Mouse (Mus musculus): ENCODE results near the gene Rps9. TPM values are rescaled to one million over a fixed set of nuclear protein-coding genes. Genes with fewer than 3 reads are reported as not detected.

Rps9 gene
- total RNA-seq (2015; ENCODE audit: low replicate concordance) (418 and 419 TPM in 2 replicates), total RNA-seq (2017; ENCODE audit: low replicate concordance) (230 and 442 TPM in 2 replicates)

GRCm38 (mm10) chr7:3703879-3704441, at the start of gene Rps9:
Gene Rps9 (plus strand): TSS chr7:3703993.
- ATAC-seq (replicated peaks; ENCODE audit: low FRiP score, poor library complexity, severe bottlenecking), result peak; percentile 96

DNA sequence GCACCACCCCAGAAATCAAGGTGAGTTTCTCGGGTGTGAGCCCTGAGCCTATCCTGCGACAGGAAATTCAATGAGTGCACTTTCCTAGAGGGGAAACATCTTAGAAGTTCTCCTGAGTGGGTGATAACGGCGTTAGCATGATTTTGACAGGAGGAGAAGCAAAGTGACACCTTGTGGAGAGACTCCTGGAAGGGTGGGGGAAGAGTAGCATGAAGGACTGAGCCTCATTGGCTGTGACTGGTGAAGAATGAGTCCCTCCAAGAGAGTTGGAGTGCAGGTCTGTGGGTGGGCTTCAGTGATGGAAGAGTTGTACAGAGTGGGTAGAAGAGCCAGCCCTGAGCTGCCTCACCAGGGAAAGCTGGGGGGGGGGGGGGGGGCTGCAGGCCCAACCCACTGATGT, 46.8 kb upstream of the Rps9 start:
- no peak for ATAC-seq (replicated peaks; ENCODE audit: low FRiP score, poor library complexity, severe bottlenecking)

GRCm38 (mm10) chr7:3658578-3658977, 45.2 kb upstream of the Rps9 start:
- no peak for ATAC-seq (replicated peaks; ENCODE audit: low FRiP score, poor library complexity, severe bottlenecking)

GRCm38 (mm10) chr7:3664524-3665214, 39.1 kb upstream of the Rps9 start:
- ATAC-seq (replicated peaks; ENCODE audit: low FRiP score, poor library complexity, severe bottlenecking), result no peak

DNA sequence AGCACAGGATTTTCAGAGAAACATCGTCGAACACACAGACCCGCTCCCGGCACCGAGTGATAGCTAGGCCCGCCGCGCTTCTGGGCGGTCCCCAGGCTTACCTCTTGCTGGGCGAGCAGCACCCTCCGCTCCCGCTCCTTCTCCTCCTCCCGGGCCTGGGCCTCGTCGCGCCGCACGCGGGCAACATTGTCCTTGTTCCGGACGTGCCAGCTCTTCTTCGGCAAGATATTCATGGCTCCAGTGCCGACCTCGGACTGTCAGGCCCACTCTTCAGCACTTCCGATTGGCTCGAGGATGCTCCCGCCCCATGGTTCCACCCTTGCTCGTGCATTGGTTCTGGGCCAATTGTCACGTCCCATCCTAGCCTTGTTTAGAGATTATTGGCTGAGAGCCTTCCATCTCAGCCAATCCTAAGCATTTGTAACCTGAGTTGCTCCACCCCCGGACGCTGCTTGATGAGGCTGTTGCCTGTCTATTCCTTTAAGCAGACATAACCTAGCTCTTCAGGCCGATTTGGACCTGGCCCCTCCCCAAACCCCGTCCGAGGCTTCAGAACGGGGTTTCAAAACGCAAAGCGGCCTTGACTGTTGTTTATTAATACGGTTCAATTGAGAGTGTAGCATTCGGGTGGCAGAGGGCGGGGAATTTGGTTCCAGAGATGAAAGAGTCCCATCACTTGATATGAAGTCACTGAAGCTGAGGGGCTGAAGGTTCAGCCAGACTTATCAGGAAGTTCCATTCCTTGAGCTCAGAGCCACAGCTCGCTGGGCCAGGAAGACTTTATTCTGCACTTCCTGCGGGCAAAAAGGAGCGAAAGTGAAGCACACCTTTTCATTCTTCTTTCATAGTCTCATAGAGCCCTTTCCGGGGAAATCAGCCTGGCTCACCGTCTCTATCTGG, 38.3 kb upstream of the Rps9 start, which contains the start of gene Leng1:
Gene Leng1 (minus strand): TSS at position 626 of the 900 bp plus-strand sequence.
- peak; percentile 94 for ATAC-seq (replicated peaks; ENCODE audit: low FRiP score, poor library complexity, severe bottlenecking)

DNA sequence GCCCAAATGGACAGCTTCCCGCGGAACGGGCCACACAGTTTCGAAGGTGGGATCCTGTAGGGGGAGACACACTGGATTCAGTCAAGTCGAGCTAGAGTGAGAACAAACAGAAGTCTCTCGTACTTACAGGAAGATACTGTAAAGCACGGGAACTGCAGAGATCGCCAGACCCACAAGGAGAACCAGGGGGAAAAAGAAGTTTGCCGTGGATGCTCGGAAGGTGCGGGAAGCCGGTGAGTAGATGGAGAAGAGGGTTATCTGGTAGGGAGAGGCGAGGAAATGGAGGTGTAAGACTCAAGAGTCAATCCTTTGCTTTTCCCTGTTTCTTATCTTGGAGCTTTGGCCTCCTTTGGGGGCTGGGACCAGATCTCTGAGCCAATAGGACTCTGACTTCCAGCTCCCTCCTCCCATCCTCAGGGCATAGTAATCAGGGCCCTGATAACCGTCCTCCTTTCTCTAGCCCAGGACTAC, 36.8 kb upstream of the Rps9 start:
- ATAC-seq (replicated peaks; ENCODE audit: low FRiP score, poor library complexity, severe bottlenecking), result no peak

- peak; percentile 93 for ATAC-seq (replicated peaks; ENCODE audit: low FRiP score, poor library complexity, severe bottlenecking)
These were observed 29.1 kb upstream of the Rps9 start for GRCm38 (mm10) chr7:3674507-3675227.

DNA sequence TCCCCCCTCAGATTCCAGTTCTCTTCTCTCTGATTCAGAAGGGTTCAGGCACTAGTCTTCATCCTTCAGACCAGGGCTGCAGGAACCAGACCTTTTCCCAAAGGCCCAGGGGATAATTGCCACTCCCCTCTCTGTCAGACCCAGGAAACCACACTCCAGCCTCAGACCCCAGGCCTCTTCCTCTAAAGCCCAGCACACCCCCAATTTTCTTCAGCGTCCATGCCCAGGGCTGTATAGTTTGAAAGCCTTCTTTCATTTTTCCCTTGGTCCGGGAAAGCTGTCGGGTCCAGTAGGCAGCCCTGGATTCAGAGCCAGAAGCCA, 28.6 kb upstream of the Rps9 start:
- no peak for ATAC-seq (replicated peaks; ENCODE audit: low FRiP score, poor library complexity, severe bottlenecking)

- ATAC-seq (replicated peaks; ENCODE audit: low FRiP score, poor library complexity, severe bottlenecking), result no peak
These were observed 27.4 kb upstream of the Rps9 start for GRCm38 (mm10) chr7:3676371-3676770.

DNA sequence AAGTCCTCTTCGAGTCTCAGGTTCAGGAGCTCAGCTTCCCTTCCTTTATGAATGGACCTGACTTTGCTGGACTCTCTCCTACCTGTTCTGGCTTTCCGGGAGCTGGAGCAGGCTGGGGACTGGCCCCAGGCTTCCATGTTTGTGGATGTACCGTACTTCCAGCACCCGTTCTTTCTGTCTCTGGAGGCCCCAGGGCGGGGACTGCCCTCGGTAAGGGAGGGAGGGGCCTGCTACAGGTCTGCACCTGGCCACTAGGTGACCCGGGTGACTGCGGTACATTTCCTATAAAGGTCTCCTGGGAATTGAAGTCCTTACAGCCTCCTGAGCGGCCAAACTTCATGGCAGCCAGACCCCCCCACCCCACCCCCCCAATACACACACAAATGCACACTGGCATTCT, 26.5 kb upstream of the Rps9 start, which contains the start of gene Tmc4:
Gene Tmc4 (minus strand): TSS at position 212 of the 400 bp plus-strand sequence.
- no peak for ATAC-seq (replicated peaks; ENCODE audit: low FRiP score, poor library complexity, severe bottlenecking)

DNA sequence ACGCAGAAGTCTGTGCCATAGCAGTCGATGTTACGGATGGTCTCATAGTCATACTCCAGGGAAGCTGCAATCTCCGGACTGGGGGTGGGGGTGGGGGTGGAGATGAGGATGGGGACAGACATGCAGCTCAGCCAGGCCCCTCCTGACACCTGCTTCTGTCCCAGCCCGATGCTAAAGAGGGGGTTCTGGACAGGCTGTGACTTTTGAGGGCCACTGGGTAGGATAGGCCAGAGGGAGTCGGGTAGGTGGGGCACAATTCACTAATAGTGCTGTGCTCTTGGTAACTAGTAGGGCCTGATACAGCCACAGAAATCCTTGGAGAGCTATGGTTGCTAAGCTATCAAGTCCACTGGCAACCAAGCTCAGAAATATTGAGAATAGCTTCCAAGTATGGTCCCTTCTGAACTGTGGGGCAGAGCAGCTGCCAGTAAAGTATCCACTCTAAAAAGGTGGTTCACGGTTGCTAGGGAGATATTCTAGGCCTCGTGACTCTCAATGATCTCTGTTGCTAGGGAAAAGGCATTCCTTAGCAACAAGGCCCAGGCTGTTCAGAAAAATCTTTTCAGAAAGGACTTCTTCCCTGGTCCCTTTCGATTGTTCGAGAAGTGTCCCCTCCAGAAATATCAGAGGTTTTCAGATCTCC, 19.8 kb upstream of the Rps9 start:
- no peak for ATAC-seq (replicated peaks; ENCODE audit: low FRiP score, poor library complexity, severe bottlenecking)

- no peak for ATAC-seq (replicated peaks; ENCODE audit: low FRiP score, poor library complexity, severe bottlenecking)
These were observed 19.1 kb upstream of the Rps9 start for GRCm38 (mm10) chr7:3684698-3685097.

DNA sequence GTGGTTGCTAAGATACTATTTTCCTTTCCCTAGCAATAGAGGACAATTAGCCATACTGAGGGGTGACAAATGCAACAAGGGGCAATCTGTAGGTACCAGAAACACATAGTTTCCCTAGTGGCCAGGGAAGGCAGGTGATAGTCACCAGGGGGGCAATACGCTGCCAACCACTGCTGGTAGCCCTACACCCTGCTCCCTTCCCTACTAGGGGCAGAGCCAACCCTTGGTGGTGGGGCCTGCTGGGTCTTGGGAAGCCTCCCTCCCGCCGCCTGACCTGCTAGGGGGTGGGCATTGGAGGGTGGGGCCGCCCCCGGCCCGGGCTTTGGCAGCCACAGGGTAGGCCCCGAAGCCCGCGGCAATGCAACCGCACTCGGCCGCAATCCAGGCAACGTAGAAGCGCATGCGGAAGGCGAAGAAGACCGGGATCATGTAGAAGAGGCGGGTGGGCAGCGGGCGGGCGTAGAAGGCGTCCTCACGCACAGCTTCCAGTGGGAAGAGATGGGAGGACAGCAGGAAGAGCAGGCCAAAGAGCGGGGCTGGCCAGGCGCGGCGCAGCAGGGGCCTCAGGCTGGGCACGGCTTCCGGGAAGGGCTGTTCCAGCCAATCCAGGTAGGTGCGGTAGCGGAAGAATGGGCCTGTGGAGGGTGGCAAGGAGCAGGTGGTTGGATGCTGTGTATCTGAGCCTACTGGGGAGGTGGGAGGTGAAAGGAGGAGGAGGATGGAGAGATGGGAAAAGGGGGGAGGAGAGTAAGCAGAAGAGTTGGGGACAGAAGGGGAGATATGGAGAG, 18.2 kb upstream of the Rps9 start:
- ATAC-seq (replicated peaks; ENCODE audit: low FRiP score, poor library complexity, severe bottlenecking), result no peak

DNA sequence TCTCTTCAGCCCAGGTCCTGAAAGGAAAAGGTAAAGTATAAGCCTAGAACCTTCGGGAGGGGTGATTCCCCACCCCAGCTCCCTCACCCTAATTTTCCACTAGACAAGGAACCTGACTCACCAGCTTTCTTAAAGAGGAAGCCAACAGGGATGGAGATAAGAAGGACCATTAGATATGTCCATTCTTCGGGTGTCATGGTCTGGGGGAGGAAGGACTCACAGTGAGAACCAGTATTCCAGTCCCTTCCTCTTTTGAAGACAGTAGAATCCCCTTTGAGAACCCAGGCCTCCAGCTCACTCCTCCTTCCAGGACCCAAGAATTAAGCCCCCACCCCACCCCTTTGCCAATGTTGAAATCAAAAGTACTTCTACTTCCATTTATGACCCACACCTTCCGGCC, 11.9 kb upstream of the Rps9 start:
- ATAC-seq (replicated peaks; ENCODE audit: low FRiP score, poor library complexity, severe bottlenecking), result no peak

- ATAC-seq (replicated peaks; ENCODE audit: low FRiP score, poor library complexity, severe bottlenecking), result no peak; the same call in none of the 2 replicates
These were observed 11.3 kb upstream of the Rps9 start, which contains the start of gene Tsen34 for GRCm38 (mm10) chr7:3692382-3692986. Gene Tsen34 (plus strand): TSS chr7:3692863.

DNA sequence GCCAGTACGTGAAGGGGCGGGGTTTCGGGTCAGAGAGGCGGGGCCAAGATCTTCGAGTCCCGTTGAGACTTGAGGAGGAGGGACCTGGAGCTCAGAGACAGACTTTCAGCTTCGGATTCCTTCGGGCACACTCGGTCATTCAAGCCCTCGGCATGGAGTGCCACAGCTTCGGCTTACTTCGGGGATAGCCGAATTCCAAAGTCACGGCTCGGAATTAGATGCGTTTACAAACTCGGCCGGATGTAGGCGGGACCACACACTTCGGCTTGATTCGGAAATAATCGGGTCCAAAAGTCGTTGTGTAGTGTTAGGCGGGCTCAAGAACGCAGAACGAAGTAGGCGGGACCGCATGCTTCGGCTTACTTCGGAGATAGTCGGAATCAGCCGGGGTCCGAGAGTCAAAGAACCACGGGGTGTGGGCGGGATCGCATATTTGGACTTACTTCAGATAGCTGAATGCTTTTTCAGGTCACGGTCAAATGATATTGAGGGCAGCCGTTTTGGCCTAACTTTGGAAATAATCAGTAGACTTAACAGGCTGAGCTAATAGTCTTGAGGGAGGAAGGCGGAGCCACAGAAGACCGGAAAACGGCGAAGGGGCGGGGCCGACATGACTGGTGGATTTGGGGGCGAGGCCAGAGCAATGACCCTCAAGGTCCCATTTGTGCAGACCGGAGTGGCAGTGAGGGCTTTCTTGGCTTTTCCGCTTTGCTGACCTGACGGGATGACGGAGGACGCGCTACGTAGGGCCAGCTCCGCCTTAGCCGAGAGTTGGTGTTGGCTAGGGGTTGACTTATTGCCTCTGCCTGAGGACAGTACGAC, 10.6 kb upstream of the Rps9 start, which contains the start of gene Mboat7:
Gene Mboat7 (minus strand): TSS at position 537 of the 822 bp plus-strand sequence.
- peak; percentile 90 for ATAC-seq (replicated peaks; ENCODE audit: low FRiP score, poor library complexity, severe bottlenecking)

DNA sequence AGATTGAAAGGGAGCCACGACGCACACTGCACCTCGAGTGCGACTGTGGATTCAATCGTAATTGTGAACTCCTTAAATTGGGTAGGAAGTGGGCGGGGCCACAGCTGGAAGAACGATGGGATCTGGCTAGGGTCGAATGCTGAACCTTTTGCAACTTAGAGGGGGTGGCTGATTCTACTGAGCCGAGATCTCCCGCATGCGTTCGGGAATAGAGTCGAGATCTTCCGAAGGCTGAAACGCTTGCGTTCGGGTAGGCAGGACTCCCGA, 10.1 kb upstream of the Rps9 start:
- no peak for ATAC-seq (replicated peaks; ENCODE audit: low FRiP score, poor library complexity, severe bottlenecking)
